Mouse (Mus musculus): ENCODE results near the gene Hivep3. TPM values are rescaled to one million over a fixed set of nuclear protein-coding genes. Genes with fewer than 3 reads are reported as not detected.

Gene Hivep3
- polyA plus RNA-seq, 1 experiment = 40.0 TPM

DNA sequence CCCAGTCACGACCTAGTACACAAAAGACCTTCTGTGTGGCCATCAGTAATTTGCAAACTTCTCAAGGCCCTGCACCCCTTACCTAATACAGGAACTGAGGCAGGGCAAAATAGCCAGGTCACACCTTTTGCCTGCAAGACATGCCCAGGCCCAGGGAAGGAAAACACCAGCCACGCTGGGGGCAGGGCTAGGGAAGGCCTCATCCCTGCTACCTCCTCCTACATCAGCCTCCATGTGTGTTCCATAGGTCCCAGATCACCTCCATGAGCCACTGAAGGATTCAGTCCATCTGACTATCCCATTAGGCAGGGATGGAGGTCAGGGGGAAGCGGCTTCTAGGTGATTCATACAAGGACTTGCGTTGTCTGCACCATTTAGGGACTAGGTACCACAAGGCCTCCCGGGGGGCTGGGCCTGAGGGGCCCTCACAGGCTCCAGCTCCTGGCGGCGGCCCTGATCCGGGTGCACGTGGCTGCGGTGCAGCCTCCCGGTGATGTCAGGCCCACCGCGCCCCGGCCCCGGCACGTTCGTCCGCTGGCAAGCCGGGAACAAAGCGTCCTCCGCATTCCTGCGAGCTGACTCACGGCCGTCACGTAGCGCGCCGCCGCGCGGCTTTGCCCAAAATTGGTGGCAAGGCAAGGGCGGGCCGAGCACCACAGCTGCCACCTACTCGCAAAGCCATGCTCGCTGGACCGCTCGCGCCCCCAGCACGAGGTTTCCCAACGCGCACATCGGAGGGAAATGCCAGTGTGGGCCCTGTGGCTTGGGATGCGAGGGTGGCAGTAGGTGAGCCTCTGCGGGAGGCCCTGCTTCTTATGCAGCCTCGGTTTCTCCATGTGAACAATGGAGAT lies 414.9 kb downstream of the Hivep3 start:
- H3K4me3 ChIP-seq (ENCODE audit: control insufficient read depth, insufficient read depth, low read length) = 0 out of 2 replicates have a peak overlapping the region, but pooled peaks have one; percentile 9
- WGBS = 9% methylated on average over 45 of the region's 45 CpGs
- H3K36me3 ChIP-seq (ENCODE audit: control insufficient read depth, insufficient read depth, low read length) = no peaks in the 10 kb centered on the region
- H3K4me1 ChIP-seq (replicated peaks; ENCODE audit: control insufficient read depth, insufficient read depth, low read length) = peaks cover 10% of the 10 kb centered on the region; the same call in 1 of the 2 replicates
- no peak overlapping the region for H3K27ac ChIP-seq (ENCODE audit: control insufficient read depth, insufficient read depth, low read length)
- no peaks in the 10 kb centered on the region for H3K27me3 ChIP-seq (ENCODE audit: control insufficient read depth, insufficient read depth, low read length)
- TF ChIP-seq POLR2A (IDR thresholded peaks at IDR 0.05; ENCODE audit: control insufficient read depth, extremely low read depth, insufficient read depth, low read length, poor library complexity) = no peak
- no peak for TF ChIP-seq CTCF (IDR thresholded peaks at IDR 0.05; ENCODE audit: borderline replicate concordance, control insufficient read depth, extremely low read depth, insufficient read depth, low read length, poor library complexity)
- DNase-seq = peak; percentile 33

DNA sequence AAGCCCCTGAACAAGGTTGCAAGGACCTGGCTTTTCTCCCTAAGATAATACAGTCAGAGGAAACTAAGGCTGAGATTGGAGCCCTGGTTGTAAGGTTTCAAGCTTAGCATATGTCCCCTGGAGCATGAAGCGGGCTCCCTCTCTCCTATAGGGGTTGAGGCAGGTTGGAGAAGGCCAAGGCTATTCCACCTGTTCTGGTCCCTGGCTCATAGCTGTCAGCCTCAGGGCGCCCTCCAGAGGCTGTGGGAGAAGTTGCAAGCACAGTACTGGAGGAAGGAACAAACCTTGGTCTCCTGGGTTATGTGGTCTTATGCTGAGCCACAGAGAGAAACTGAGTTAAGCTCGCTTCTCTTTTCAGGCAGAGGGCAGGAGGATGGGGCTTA lies 415.5 kb downstream of the Hivep3 start:
- DNase-seq = no peak
- no peaks in the 10 kb centered on the region for H3K36me3 ChIP-seq (ENCODE audit: control insufficient read depth, insufficient read depth, low read length)
- WGBS = 33% methylated on average over 3 of the region's 3 CpGs
- TF ChIP-seq POLR2A (IDR thresholded peaks at IDR 0.05; ENCODE audit: control insufficient read depth, extremely low read depth, insufficient read depth, low read length, poor library complexity) = no peak
- peak; percentile 43; the same call in 1 of the 2 replicates for TF ChIP-seq CTCF (IDR thresholded peaks at IDR 0.05; ENCODE audit: borderline replicate concordance, control insufficient read depth, extremely low read depth, insufficient read depth, low read length, poor library complexity)
- H3K4me1 ChIP-seq (replicated peaks; ENCODE audit: control insufficient read depth, insufficient read depth, low read length) = peaks cover 10% of the 10 kb centered on the region; the same call in 1 of the 2 replicates
- H3K27me3 ChIP-seq (ENCODE audit: control insufficient read depth, insufficient read depth, low read length) = no peaks in the 10 kb centered on the region
- H3K4me3 ChIP-seq (ENCODE audit: control insufficient read depth, insufficient read depth, low read length) = no peak overlapping the region
- H3K27ac ChIP-seq (ENCODE audit: control insufficient read depth, insufficient read depth, low read length) = no peak overlapping the region

DNA sequence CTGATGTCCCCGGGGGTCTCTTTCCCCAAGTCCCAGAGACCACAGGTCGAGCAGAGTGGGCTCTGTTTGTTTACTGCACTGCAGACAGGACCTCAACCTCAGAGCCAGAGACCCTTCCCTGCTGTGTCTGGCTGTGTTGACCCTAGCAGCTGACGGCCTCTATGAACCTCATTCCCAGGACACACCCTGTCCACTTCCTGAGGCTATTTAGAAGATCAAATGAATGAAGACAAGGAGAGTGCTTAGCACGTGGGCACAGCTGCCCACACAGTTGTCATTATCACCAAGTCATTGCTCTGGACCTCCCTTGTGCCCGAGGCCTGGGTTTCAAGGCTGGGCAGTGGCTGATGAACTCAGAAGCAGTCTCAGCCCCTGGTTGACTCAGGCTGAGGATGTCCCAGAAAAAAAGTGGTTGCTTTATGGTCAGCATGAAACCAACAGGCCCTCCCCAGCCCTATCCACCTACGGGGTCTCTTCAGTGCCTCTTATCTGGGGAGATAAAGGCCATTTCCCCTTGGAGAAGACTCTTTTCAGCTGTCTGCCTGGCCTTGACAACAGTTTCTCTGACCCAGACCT lies 416.8 kb downstream of the Hivep3 start:
- no peak for DNase-seq
- Histone ChIP-seq H3K27ac (ENCODE audit: control insufficient read depth, insufficient read depth, low read length) (no peak overlapping the region), H3K27me3 (ENCODE audit: control insufficient read depth, insufficient read depth, low read length) (no peaks in the 10 kb centered on the region), H3K4me1 (replicated peaks; ENCODE audit: control insufficient read depth, insufficient read depth, low read length) (peaks cover 10% of the 10 kb centered on the region; the same call in 1 of the 2 replicates), H3K36me3 (ENCODE audit: control insufficient read depth, insufficient read depth, low read length) (no peaks in the 10 kb centered on the region), H3K4me3 (ENCODE audit: control insufficient read depth, insufficient read depth, low read length) (no peak overlapping the region)
- 76% methylated on average over 6 of the region's 6 CpGs for WGBS
- TF ChIP-seq CTCF (IDR thresholded peaks at IDR 0.05; ENCODE audit: borderline replicate concordance, control insufficient read depth, extremely low read depth, insufficient read depth, low read length, poor library complexity) (no peak), POLR2A (IDR thresholded peaks at IDR 0.05; ENCODE audit: control insufficient read depth, extremely low read depth, insufficient read depth, low read length, poor library complexity) (no peak)

DNA sequence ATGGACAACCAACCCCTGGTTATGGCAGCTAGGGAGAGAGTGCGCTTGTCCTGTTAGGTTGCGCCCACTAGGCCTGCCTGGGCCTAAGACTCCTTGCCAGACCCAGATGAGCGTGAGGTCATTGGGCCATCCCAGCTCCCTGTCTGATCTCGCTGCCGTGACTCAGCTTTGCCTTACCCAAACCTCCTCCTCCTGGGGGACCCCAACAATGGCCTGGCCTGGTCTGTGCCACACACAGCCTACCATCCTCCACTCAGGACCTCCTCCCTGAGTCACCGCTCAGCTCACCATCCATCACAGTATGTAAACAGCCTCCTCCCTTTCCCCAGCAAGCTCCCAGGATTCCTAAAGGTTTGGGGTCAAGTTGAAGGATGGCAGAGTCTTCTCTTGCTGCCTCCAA lies 418.3 kb downstream of the Hivep3 start:
- Histone ChIP-seq H3K36me3 (ENCODE audit: control insufficient read depth, insufficient read depth, low read length) (no peaks in the 10 kb centered on the region), H3K4me1 (replicated peaks; ENCODE audit: control insufficient read depth, insufficient read depth, low read length) (peaks cover 10% of the 10 kb centered on the region; the same call in 1 of the 2 replicates), H3K4me3 (ENCODE audit: control insufficient read depth, insufficient read depth, low read length) (no peak overlapping the region), H3K27me3 (ENCODE audit: control insufficient read depth, insufficient read depth, low read length) (no peaks in the 10 kb centered on the region), H3K27ac (ENCODE audit: control insufficient read depth, insufficient read depth, low read length) (no peak overlapping the region)
- no peak for TF ChIP-seq CTCF (IDR thresholded peaks at IDR 0.05; ENCODE audit: borderline replicate concordance, control insufficient read depth, extremely low read depth, insufficient read depth, low read length, poor library complexity)
- DNase-seq = no peak
- WGBS = 95% methylated on average over 6 of the region's 6 CpGs

DNA sequence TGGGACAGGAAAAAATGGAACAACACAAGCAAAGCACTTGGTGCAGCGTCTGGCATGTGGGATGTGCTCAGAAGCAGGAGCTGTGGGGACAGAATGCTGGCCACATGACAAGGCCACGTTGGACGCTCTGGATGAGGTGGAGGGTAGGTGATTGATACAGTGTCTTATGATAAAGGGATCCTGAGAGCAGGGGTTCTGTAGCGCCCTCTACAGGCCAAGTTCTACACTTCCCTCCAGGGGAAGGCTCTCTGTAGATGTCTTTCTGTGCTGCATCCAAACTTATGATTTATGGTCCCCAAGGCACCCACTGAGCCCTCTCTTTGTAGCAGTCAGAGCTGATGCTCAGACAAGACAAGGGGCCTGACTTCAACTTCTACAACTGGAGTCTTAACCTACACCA lies 419.1 kb downstream of the Hivep3 start:
- no peaks in the 10 kb centered on the region for H3K27me3 ChIP-seq (ENCODE audit: control insufficient read depth, insufficient read depth, low read length)
- peaks cover 10% of the 10 kb centered on the region; the same call in 1 of the 2 replicates for H3K4me1 ChIP-seq (replicated peaks; ENCODE audit: control insufficient read depth, insufficient read depth, low read length)
- H3K36me3 ChIP-seq (ENCODE audit: control insufficient read depth, insufficient read depth, low read length) = no peaks in the 10 kb centered on the region
- DNase-seq = no peak
- H3K4me3 ChIP-seq (ENCODE audit: control insufficient read depth, insufficient read depth, low read length) = no peak overlapping the region
- no peak for TF ChIP-seq POLR2A (IDR thresholded peaks at IDR 0.05; ENCODE audit: control insufficient read depth, extremely low read depth, insufficient read depth, low read length, poor library complexity)
- peak; percentile 48; the same call in 1 of the 2 replicates for TF ChIP-seq CTCF (IDR thresholded peaks at IDR 0.05; ENCODE audit: borderline replicate concordance, control insufficient read depth, extremely low read depth, insufficient read depth, low read length, poor library complexity)
- no peak overlapping the region for H3K27ac ChIP-seq (ENCODE audit: control insufficient read depth, insufficient read depth, low read length)
- WGBS = 78% methylated on average over 4 of the region's 4 CpGs

DNA sequence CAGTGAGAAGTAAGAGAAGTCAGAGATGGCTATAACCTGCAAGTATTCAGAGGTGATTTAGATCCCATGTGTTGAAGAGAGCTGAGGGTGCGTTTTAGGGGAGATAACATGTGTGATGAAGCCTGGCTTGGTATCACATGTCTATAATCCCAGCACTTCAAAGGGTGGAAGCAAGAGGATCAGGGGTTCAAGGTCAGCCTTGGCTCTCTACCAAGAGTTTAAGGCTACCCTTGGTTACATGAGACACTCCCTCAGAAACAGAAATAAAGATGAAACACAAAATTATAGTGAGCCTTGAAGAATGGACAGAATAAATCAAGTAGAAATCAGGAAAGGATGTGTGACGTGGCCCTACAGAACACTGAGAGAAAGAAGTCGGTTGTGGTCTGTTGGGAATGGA lies 420.2 kb downstream of the Hivep3 start:
- Histone ChIP-seq H3K27ac (ENCODE audit: control insufficient read depth, insufficient read depth, low read length) (no peak overlapping the region), H3K27me3 (ENCODE audit: control insufficient read depth, insufficient read depth, low read length) (no peaks in the 10 kb centered on the region), H3K4me1 (replicated peaks; ENCODE audit: control insufficient read depth, insufficient read depth, low read length) (peaks cover 6% of the 10 kb centered on the region; the same call in 1 of the 2 replicates), H3K4me3 (ENCODE audit: control insufficient read depth, insufficient read depth, low read length) (no peak overlapping the region), H3K36me3 (ENCODE audit: control insufficient read depth, insufficient read depth, low read length) (no peaks in the 10 kb centered on the region)
- 95% methylated on average over 3 of the region's 3 CpGs for WGBS
- TF ChIP-seq POLR2A (IDR thresholded peaks at IDR 0.05; ENCODE audit: control insufficient read depth, extremely low read depth, insufficient read depth, low read length, poor library complexity) (no peak), CTCF (IDR thresholded peaks at IDR 0.05; ENCODE audit: borderline replicate concordance, control insufficient read depth, extremely low read depth, insufficient read depth, low read length, poor library complexity) (no peak)
- no peak for DNase-seq

Measured in thymus, adult 2 months (tissue).